Mouse (Mus musculus) inflammation-experienced regulatory T-cells, adult 6 months (primary cell): ENCODE data around the gene Tdrd6. TPM values are rescaled to one million over a fixed set of nuclear protein-coding genes. Genes with fewer than 3 reads are reported as not detected.

Source experiments
- ATAC-seq: one replicate; pipeline ENCODE4 v1.8.0; 2017
- polyA plus RNA-seq, 3 experiments: library from polyadenylated mRNA; unstranded; fragments of 100-300 nt; shearing (Covaris generic); gene quantifications; one replicate each; pipeline ENCODE4 v1.2.1; 2017

Tdrd6 gene
- not detected for polyA plus RNA-seq

DNA sequence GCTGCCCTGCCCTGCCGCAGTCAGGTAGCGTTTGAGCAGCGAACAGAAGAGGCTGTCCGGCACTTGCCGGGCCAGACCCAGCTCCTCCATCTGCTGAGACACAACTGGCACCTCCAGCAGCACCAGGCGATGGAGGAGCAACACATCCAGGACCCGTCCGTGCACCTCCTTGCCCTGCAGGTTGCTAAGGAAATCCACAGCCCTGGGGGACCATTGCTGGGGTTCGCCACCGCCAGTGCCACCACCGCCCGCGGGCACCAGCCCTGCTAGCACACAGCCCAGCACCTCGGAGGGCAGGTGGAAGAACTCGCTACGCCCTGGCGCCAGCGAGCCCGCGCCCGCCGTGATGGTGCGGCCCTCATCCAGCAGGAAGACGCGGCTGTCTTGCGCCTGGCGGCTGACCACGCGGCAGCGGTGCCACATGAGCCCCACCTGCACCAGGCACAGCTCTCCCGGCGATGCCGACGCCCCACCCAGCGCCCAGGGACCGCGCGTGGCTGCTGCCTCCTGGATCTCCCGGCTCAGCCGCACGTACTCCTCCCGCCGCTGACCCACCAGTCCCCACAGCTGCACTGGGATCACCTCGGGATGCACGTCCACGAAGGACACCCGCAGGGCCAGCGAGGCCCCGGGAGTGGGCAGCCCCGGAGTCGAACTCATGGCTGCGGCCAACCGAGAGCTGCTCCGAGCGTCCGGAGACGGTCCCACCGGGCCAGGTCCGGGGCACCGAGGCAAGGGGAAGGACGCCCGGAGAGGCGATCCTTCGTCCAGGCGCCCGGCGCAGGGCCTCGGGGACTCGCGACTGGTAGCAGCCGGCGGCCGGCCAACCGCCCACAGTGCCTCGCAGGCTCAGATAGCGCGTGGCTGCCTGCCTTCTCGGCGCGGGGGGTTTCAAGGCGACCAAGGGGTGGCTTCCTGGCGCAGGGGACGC is at the start of gene Tdrd6:
Tdrd6 (minus strand) TSS at position 804 of the 931 bp plus-strand sequence.
- no peak for ATAC-seq

DNA sequence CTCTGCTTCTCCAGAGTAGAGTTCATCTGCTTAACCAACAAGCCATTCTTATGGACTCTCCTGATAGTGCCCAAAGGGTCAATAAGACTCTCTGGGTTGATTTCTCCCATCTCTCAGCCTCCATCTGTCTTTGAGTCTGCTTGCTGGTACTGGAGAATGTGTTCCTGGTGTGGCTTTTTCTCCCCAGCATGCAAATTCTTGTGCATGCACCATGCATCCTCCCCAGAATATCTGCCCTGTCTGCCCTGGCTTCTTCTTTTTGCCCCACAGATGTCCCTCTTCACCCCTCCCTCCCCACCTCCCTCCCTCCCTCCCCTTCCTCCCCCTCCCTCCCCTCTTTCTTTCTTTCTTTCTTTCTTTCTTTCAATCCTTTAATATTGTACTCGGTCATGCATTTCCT is 47.2 kb upstream of the Tdrd6 start:
- no peak for ATAC-seq

DNA sequence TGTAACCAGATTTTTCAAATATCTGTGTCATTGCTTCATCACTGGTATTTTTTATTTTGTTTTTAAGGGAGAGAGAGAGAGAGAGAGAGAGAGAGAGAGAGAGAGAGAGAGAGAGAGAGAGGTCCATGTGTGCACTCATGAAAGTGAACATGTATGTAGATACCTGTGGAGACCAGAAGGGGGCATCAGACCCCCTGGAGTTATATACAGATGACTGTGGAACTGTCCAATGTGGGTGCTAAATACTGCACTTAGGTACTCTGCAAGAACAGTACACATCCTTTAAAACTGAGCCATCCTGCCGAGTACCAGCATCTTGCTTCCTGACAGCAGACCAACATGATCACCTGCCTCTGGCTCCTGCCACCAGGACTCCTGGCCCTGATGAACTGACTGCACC is 46.1 kb upstream of the Tdrd6 start:
- ATAC-seq, result no peak

DNA sequence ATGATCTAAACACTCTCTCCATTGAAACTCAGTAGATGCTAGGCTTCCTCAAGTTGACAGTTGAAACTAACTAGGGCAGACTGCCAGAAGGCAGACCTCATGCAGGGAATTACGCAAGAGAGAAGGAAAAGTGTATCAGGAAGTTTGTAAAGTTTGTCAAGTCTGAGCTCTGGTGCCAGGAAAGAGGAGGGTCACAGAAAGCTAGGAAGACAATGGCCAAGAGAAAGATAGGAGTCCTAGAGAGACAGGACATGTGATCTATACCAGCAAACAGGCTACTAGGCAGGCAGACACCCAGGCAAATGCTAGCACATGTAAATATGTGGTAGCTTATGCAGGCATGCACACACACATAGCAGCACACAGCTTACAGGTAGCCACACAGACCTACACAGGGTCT is 45.1 kb upstream of the Tdrd6 start:
- no peak for ATAC-seq

DNA sequence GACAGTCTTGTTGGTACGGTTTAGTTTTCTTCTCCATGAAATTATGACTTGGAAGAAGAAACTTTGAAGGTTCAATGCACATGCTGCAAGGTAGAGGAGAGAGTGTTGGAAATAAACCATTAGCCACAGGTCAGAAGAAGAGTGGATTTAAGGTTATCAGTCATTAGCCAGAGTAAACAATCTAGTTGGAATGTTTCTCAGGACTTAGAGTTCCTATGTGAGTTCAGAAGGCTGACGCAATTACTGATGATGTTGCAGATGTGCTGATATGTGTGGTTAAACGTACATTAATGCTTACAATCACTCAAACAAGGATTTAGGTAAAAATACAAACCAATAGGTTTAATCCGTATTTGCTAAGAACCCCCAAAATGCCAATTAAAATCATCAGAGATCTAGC is 41.8 kb upstream of the Tdrd6 start:
- ATAC-seq, result no peak

DNA sequence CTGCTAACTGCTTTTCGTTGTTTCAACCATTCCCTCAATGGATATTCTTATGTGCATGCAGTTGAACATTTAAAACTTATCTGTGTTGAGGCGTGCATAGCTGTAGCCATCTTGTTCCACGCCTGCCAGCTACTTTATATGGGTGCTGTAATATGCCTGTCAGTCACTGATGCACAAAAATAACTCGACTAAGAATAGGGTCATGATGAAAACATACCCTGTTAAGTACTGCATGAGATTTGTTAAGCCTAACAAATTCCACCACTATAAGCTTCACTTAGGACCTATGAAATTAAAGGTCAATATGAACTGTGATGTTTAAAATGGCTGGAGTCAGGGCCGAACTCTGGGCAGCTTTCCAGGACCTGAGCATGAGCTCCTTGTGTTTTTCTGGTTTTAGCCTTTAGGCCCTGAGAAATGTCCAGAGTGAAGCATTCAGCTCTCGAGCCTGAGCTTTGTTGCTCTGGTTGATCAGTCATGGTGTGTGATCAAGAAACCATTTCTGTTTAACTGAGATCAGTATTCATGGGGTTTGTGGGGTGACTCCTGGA is 39.1 kb upstream of the Tdrd6 start:
- no peak for ATAC-seq

DNA sequence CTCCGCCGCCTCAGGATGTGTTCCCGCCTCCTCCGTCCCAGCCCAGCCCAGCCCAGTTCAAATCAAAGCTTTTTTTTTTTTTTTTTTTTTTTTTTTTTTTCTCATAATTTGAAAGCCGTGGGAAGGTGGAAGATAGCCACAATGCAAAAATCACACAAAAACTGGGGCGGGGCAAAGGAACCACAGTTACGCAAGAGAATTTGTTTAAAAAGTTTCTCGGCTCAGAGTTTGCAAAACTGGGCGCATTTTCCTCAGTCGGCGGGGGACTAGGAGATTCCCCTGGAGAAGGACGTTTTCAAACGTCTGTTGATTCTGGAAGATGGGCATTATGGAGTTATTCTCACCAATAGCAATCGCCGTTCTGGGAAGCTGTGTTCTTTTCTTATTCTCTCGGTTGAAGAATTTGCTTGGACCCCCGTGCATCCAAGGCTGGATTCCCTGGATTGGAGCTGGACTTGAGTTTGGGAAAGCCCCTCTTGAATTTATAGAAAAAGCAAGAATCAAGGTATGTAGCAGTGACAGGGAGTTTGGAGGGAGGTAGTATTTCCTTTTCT is 37.3 kb upstream of the Tdrd6 start, which contains the start of gene Cyp39a1:
Cyp39a1 (plus strand) TSS at position 136 of the 554 bp plus-strand sequence.
- no peak for ATAC-seq

DNA sequence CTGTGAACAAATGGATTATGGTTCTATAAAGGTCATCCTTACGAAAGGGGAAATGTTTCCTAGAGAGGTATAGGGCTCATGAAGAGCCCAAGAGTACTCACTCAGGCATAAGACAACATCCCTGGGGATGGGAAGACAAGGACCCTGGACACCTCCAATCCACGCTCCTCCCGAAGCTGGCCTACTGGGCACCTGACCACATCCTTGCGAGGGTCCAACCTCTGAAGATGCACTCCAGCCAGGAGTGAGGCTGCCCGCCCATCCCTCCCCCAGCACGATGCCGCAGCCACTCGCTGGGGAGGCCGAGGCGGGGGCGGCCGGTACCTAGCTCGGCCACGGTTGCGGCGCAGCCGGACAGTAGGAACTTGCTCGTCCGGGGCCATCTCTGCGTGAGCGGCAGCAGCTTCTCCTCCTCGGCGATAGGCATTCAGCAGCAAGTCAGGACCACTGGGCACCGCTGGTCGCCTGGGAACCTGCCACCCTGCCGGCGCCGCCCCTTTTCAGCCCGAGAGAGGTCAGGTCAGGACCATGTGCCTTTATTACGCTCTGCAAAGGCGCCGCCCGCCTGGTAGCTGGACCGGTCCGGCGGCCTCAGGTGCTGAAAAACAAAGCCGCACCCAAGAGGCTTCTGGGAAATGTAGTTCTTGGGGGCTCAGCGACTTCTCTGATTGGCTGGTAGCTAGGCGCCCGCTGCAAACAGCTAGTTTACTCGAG is 36.6 kb upstream of the Tdrd6 start, which contains the start of gene Slc25a27:
Slc25a27 (minus strand) TSS at position 639 of the 714 bp plus-strand sequence.
- peak; percentile 99 for ATAC-seq

DNA sequence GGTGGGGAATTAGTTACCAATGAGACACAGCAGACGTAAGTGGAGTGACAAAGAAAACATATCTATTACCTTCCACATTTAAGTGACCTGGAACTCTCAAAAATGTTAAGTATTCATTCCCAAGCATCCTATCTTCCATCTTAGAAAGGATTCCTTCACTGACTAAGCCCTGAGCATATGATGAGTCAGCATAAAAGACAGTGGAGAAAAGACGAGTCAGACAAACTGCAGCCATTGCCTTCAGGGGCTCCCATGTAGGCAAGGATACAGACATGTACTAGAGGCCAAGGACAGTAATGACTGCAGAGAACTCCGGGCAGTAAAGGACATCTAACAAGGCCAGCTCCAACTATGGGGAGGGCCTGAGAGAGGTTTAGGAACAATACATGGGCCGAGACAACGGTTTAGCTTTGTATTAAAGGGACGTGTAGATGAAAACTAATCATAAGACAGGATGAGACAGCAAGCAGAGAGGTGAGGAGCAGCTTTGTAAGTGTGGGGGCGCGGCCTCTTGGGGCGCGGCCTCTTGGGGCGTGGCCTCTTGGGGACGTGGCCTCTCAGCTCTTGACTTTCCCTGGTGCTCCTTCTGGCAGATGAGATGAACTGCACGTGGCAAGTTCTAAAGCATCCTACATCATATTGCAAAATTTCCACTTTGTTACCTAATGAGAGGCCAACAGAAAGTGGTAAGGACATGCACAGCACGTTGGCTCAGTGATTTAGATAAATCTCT is 21.4 kb upstream of the Tdrd6 start:
- ATAC-seq, result no peak

DNA sequence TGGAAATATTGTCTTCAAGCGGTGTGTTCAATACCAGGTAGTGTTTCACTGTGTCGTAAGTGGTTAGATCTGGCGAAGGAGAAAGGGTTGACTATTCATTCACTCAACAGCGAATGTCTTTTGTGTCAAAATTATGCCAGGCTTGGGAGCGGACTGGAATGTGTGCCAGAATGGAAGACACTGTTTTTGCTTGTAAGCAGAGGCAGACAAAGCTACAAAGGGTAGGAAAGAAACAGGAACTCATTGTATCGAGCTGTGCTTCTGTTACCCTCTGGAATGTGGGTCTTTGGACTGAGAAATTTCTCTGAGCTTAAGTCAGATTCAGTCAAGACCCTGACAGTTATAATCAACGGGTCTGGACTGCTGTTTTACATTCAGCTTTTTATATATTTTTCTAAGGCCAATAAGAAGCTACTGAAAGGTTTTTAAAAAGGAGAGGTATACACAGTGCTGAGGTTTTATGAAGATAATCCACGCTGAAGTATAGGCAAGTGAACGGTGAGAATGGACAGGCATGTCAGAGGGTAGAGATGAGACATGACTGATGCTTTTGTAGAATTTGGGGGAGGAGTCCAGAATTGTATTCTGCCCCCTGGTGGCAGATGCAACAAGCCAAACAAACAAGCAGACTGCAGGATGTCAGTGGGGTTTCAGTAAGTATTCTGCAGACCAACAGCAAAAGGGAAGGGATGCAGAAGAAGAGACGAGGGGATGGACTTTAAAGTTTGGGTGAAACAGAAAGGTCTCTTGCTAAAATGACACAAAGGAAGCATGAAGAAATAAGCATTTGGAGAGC is 19.7 kb upstream of the Tdrd6 start:
- no peak for ATAC-seq

DNA sequence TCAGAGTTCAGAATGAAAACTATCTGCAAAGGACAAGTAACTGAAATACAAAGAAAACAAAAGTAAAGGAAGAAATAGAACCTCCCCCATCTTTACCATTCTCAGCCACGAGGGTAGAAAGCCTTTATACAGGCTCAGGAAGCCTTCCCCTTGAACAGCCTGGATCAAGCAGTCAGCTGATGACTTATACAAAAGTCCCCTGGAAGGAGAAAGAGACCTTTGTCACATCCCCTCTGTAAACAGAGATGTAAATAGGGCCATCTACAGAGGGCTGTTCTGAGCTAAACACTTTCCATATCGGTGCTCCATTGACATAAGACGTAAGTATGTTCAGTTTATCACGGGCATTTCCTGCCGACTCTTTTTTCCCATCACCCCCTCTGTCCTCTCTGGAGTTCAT is 16.8 kb upstream of the Tdrd6 start:
- ATAC-seq, result no peak

DNA sequence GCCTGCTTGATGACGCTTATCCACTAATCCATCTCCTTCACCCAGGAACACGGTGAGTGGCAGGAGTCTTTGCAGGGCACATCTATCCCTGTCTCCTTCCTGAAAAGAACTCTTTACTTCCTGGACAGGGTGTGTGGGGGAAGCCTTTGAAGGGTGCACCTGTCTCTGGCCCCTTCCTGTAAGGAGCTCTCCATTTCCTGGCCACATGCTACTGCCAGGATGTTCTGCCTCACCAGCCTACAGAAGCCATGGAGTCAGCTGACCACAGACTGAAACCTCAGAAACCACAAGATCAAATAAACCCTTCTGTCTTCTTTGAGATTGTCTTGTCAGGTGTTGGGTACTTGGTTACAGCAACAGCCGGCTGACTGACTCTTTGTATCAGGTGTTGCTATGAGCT is 15.0 kb upstream of the Tdrd6 start:
- ATAC-seq, result no peak

DNA sequence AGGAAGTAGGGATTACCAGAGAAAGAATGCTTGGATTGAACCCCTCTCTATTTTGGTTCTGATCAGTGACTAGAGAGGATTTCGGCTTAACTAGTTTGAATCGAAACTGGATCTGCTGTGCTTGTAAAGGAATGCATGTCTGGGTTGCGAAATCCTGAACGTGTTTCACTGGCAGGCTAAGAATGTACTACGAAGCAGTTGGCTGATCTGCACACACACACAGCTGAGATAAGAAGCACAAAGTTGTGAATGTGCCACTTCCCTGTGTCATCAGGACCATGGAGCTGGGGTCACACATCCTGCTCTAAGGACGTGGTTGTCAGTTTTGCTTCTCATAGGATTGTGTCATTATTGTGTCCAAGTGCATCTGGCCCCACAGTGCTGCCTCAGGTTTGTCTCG is 14.3 kb upstream of the Tdrd6 start:
- no peak for ATAC-seq

DNA sequence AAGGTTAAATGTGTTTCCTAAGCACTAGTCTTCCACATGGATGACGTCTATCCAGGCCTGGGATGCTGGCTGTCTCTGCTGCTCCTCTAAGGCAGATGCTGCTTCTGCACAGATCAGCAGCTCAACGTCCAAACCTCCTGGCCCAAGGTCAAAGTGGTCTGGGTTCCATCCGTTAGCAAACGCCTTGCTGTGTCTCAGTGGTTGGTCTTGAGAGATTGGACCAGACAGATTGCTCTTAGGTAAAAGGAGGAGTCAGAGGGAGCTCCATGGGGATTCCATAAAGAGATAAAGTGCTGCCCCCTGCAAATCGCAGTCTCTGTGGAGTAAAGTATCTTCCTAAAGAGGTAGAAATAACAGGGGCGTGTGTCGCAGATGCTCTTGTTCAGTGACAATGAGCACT is 13.1 kb upstream of the Tdrd6 start:
- ATAC-seq, result no peak

DNA sequence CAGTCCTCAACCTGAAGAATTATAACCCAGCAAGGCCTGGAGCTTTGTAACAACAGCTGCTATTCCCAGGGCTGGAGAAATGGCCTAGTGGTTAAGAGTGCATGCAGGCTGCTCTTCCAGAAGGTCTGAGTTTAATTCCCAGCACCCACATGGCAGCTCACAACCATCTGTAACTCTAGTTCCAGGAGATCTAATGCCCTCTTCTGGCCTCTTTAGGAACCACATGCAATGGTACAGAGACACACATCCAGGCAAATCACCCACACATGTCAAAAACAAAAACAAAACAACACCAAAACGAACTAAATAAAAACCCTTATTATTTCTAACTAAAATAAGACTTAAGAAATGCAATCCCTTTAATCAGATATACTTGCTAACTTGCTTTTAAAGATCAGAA is 10.7 kb upstream of the Tdrd6 start:
- no peak for ATAC-seq

DNA sequence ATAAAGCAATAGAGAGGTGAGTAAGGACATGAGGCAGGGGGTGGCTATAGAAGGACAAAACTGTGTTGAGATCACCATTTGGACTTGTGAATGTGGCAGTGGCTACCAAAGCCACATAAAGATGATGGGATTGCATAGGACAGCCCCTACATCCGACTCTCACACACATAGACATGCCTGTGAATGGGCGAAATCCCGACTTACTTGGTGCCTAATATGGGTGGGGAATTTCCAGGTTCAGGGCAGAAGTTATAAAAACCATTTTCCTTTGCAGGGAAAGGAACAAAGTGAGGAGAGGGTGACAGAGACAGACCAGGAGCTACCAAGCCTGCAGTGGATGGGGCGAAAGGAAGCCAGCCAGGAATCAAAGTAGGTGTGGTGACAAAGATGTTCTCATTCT is 7.0 kb upstream of the Tdrd6 start:
- ATAC-seq, result no peak

DNA sequence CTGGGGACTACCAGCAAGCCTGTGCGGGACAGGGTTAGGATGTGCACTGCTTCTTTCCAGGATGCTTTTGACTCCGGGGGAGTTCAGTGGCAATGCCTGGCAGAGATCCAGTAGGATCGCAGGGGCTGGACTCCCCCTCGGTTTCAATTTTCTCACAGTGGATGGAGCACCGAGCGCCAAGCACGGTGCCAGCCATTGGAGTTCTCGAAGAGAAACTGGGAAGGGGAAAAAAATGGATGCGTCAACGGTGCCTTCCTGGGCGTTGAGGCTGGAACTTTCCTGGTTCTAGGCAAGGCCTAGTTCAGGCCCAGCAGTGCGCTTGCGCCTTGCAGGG is 295 bp upstream of the Tdrd6 start:
- ATAC-seq, result no peak

DNA sequence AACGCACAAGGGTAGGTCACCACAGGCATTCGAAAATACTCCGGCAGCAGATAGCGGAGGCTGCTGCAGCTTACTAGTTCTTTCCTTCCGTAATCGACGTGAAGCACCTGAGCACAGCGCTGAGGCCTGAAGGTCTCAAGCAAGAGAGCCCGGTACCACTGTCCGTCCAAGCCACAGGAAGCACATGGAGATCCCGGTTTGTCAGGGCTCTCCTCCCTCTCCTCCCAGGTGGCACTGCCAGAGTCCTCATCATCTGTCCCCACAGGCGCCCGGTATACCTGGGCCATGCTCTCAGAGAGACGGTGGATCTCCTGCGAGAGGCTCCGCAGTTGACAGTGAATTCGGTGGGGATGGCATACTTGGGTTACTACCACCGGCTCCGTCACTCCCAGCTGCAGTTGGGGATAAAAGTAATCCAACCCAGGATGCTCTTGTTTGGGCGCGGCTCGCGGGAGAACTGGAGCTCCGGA is 1.0 kb downstream of the Tdrd6 start:
- ATAC-seq, result no peak

DNA sequence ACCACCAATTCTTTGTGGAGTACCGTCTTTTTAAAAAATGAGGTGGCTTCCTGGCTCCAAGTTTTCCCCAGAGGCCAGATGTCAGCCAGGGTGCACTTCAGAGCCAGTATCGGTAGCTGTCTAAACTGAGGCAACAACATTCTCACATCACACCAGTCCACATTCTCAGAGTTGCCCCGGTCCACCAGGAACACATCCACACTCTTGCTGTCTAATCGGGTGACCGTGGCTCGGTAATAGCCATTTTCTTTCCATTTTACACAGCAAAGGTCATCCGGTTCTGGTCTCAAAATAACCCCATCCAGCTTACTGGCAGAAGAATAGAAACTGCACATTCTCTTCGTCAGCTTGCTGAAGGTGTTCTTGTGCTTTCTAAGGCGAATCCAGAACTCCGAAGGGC is 1.9 kb downstream of the Tdrd6 start:
- no peak for ATAC-seq

DNA sequence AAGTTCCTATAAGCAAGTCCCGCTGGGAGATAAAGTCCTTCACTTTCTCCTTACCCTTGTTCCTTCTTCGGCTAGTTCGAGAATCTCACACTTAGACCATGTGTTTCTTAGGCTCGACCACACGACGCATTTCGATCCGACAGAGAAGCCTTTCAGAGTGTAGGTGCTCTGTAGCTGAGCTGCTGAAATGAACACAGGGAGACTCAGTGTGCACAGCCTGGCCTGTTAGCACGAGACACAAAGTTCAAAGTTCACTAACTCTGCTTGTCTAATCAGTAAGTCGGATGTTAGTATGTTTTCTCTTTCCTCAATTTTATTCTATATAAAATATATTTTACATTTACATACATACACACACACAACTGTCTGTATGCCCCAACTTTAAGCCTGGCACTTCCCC is 8.0 kb downstream of the Tdrd6 start:
- ATAC-seq, result no peak

DNA sequence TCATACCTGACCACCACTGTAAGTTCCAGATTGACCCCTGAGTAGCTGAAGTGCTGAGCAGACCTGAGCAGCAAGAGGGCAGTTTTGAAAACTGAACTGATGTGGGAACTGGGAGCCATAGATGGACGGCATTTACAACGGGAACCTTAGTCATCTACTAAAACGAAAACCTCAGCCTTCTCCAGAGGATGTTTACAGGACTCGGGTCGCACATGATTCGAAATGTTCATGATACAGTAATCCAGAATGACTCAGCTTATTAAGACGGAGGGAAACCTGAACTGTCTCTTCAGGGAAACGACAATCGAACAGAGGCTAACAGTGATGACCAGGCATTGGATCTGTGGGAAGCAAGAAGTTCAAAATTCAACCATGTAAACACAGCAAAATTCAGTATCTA is 10.9 kb downstream of the Tdrd6 start:
- ATAC-seq, result no peak

DNA sequence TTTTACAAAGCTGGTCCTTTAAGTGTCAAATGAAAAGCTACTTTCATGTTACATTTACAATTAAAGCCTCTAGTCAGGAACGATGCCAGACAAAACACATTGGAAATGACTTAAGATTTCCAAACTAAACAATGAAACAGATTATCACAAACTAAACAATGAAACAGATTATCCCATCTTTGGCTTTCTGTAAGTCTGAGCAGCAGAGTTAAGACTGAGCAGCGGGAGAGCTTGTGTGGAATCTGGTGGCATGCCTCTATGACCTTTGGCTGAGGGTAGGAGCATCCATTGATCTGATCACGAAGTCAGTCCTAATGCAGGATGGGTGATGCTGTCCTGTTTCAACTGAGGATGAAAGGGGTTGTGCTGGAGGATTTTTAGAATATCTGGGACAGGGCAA is 17.9 kb downstream of the Tdrd6 start:
- ATAC-seq, result no peak
